Mouse (Mus musculus): ENCODE measurements around the gene Maml3.

DNA sequence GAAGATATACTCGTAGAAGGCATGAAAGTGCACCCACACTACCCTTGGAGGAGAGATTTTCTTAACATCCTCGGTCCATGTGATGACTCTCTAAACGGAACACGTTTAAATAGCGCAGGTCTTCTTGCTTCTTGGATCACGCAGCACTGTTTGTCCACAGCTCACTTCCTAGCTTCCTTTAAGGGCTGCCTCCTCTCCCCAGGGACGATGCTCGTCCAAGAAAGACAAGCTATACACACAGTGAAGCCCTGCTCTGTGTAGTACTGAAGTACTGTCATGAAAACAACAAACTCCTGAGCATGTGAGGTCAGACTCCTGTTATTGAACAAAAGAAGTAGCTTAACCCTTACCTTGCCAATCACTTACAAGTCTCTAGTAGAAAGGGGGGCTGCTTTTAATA is 192.7 kb downstream of the Maml3 start:
- TF ChIP-seq CTCF (IDR thresholded peaks at IDR 0.05; ENCODE audit: low read depth), result no peak
- TF ChIP-seq EP300 (optimal IDR thresholded peaks at IDR 0.05), result no peak

Data from stomach, postnatal 0 days (tissue).